Mouse (Mus musculus): ENCODE data around the gene Fpgs. TPM values are rescaled to one million over a fixed set of nuclear protein-coding genes. Genes with fewer than 3 reads are reported as not detected.

Gene Fpgs
- polyA plus RNA-seq, 1 experiment from 2014 or later = 29.5 TPM

DNA sequence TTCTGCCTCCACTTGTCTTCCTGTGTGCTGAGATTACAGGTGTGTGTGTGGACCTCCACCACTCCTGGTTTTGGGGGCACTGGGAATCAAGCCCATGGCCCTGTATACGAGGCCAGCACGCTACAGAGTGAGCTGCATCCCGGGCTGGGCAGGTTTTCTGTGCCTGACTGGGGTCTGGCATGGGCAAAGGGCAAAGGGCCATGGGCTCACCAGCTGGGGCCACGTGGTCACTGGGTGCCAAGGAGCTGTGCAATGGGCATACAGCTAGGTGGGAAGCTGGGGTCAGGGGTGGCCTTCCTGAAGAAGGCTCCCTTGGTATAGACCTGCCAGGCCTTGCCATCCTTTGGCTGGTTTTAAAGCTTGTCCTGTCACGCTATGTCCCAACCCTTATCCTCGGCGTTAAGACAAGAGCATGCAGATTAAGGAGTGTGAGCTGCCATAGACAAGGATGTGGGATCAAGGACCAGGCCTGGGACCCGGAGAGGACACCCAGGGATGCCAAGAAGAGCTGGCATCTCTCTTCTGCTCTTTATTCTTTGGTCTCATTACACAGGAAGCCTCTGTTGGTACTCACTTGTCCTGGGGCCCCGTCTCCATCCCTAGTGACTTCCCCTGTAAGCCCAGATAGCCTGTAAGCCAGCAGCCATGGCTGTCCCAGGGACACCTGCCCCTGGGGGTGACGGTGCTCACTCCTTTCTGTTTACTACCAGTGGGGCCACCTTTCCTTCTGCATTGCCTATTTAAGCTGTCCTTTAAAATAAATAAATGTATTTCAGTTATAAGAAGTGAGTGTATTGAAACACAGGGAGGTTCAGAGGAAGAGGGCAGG lies 69.5 kb downstream of the Fpgs start:
- Histone ChIP-seq H3K27ac (no peak overlapping the region), H3K4me1 (peaks cover 49% of the 10 kb centered on the region), H3K9me3 (no peaks in the 10 kb centered on the region), H3K4me3 (no peak overlapping the region), H3K36me3 (replicated peaks) (no peaks in the 10 kb centered on the region), H3K27me3 (ENCODE audit: poor library complexity, severe bottlenecking) (no peaks in the 10 kb centered on the region)
- 83% methylated on average over 10 of the region's 10 CpGs for WGBS
- no peak for DNase-seq (ENCODE audit: extremely low spot score, low spot score)

DNA sequence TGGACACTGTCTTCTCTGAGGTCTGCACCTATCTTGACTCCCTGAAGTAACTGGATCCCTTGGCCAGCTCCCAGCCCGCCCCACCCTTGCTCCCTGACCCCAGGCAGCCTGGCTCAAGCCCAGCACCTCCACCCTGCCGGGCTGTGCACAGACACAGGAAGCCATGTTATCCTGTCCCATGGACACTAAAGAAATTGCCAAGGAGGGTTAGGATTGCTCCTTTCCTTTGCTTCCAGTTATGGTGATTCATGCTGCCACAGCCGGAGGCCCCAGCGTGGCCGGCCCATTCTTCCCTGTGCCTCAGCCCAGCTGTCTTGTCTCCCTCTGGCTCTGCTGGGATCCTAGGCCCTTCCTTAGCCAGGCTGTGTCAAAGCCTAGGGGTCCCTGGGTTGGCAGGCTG lies 70.3 kb downstream of the Fpgs start:
- no peaks in the 10 kb centered on the region for H3K27me3 ChIP-seq (ENCODE audit: poor library complexity, severe bottlenecking)
- no peaks in the 10 kb centered on the region for H3K36me3 ChIP-seq (replicated peaks)
- peak overlapping the region; percentile 65 for H3K27ac ChIP-seq
- no peak for DNase-seq (ENCODE audit: extremely low spot score, low spot score)
- peaks cover 57% of the 10 kb centered on the region for H3K4me1 ChIP-seq
- no peak overlapping the region for H3K4me3 ChIP-seq
- H3K9me3 ChIP-seq = no peaks in the 10 kb centered on the region
- WGBS = 78% methylated on average over 5 of the region's 5 CpGs

MicroRNA genes within 50 kb of the gene (microRNA counts, 519-probe panel; counts per million panel counts)
- microRNA mmu-miR-1954 (341 counts per million, percentile 65 among the panel's probes with 10 or more counts), microRNA mmu-miR-2861 (341 counts per million, percentile 65 among the panel's probes with 10 or more counts)

Small RNA genes lying within 50 kb of the gene (microRNA-seq; reads per million reads assigned to microRNA genes)
- gene Gm47291 (not detected), gene Mir1954 (not detected), gene Mir2861 (not detected), gene Mir3960 (not detected), gene Mir8093 (not detected)

Other genes starting within 250 kb of the Fpgs start
- 7.3 and 7.8 TPM in 2 replicates for gene Fam102a, start 168.8 kb downstream of the Fpgs start, polyA plus RNA-seq (2016; fragmentation: Nextera tagmentation; extraction: Ambion mirVana)
- gene Dpm2, start 133.3 kb downstream of the Fpgs start, polyA plus RNA-seq (2016; fragmentation: Nextera tagmentation; extraction: Ambion mirVana) = 104 and 105 TPM in 2 replicates
- 1.8 TPM in 2 replicates for gene Pip5kl1, start 129.3 kb downstream of the Fpgs start, polyA plus RNA-seq (2016; fragmentation: Nextera tagmentation; extraction: Ambion mirVana)
- 0.19 and 0.30 TPM in 2 replicates for gene 9430097D07Rik, start 128.5 kb downstream of the Fpgs start, polyA plus RNA-seq (2016; fragmentation: Nextera tagmentation; extraction: Ambion mirVana)
- gene St6galnac4, start 117.0 kb downstream of the Fpgs start, polyA plus RNA-seq (2016; fragmentation: Nextera tagmentation; extraction: Ambion mirVana) = 15.7 and 17.6 TPM in 2 replicates
- gene St6galnac6, start 104.4 kb downstream of the Fpgs start, polyA plus RNA-seq (2016; fragmentation: Nextera tagmentation; extraction: Ambion mirVana) = 13.3 and 13.8 TPM in 2 replicates
- 17.8 and 20.2 TPM in 2 replicates for gene Ak1, start 82.4 kb downstream of the Fpgs start, polyA plus RNA-seq (2016; fragmentation: Nextera tagmentation; extraction: Ambion mirVana)
- 24.5 and 24.7 TPM in 2 replicates for gene Eng, start 57.5 kb downstream of the Fpgs start, polyA plus RNA-seq (2016; fragmentation: Nextera tagmentation; extraction: Ambion mirVana)
- 135 and 139 TPM in 2 replicates for gene Cdk9, start 8.9 kb upstream of the Fpgs start, polyA plus RNA-seq (2016; fragmentation: Nextera tagmentation; extraction: Ambion mirVana)
- 28.6 and 30.2 TPM in 2 replicates for gene Sh2d3c, start 16.9 kb upstream of the Fpgs start, polyA plus RNA-seq (2016; fragmentation: Nextera tagmentation; extraction: Ambion mirVana)
- gene 6330409D20Rik, start 36.9 kb upstream of the Fpgs start, polyA plus RNA-seq (2016; fragmentation: Nextera tagmentation; extraction: Ambion mirVana) = 0.69 and 1.2 TPM in 2 replicates
- gene Tor2a, start 53.1 kb upstream of the Fpgs start, polyA plus RNA-seq (2016; fragmentation: Nextera tagmentation; extraction: Ambion mirVana) = 54.0 and 54.9 TPM in 2 replicates
- 0.32 and 0.36 TPM in 2 replicates for gene Ttc16, start 71.5 kb upstream of the Fpgs start, polyA plus RNA-seq (2016; fragmentation: Nextera tagmentation; extraction: Ambion mirVana)
- gene Ptrh1, start 71.6 kb upstream of the Fpgs start, polyA plus RNA-seq (2016; fragmentation: Nextera tagmentation; extraction: Ambion mirVana) = 4.4 and 5.1 TPM in 2 replicates
- gene Cfap157, start 80.3 kb upstream of the Fpgs start, polyA plus RNA-seq (2016; fragmentation: Nextera tagmentation; extraction: Ambion mirVana) = 1.1 and 1.2 TPM in 2 replicates
- gene Stxbp1, start 143.1 kb upstream of the Fpgs start, polyA plus RNA-seq (2016; fragmentation: Nextera tagmentation; extraction: Ambion mirVana) = 18.7 and 20.8 TPM in 2 replicates
- 22.8 and 25.3 TPM in 2 replicates for gene Fam129b, start 172.0 kb upstream of the Fpgs start, polyA plus RNA-seq (2016; fragmentation: Nextera tagmentation; extraction: Ambion mirVana)